Mouse (Mus musculus): ENCODE data around the gene Mtmr3. TPM values are rescaled to one million over a fixed set of nuclear protein-coding genes. Genes with fewer than 3 reads are reported as not detected.
A peak's percentile ranks its signal among the peaks of the same experiment; 100 is the strongest.

Mtmr3 gene
- polyA plus RNA-seq, 1 experiment from 2014 or later, result 32.2 TPM

DNA sequence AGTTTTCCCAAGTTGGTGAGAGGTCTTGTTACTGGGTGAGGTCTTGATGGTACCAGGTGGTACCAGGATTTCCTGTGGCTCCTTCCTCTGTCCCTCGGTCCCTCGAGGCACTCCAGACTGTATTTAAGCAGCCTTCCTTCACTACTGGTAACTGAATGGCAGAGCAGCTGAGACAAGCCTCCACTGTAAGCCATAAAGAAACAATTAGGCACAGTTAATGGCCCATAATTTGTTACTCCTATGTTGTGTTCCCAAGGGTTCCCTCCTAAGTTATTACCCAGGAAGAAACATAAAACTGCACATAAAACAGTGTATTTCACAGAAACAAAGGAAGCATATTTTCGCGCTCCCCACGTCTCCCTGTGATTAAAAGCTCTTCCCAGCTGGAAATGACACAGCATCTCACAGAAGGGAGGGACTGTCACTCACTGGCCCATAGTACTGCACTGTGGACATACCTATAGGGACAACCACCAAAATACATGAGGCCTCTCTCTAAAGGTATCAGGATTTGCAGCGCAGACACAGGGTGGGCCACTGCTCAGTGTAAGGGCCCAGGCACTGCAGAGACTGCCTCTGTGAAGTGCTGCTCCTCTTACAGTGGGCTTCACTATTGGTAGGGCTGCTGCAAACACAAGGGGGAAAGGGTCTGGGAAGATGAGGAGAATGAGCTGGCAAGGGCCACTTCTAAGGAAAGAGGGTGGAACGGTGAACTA, 122.0 kb downstream of the Mtmr3 start:
- Histone ChIP-seq H3K4me1 (peaks cover 9% of the 10 kb centered on the region; the same call in 1 of the 2 replicates), H3K9me3 (replicated peaks) (no peaks in the 10 kb centered on the region), H3K27me3 (no peaks in the 10 kb centered on the region), H3K9ac (no peak overlapping the region), H3K27ac (peak overlapping the region; percentile 42; the same call in 1 of the 2 replicates), H3K36me3 (ENCODE audit: poor library complexity, severe bottlenecking) (peaks cover 5% of the 10 kb centered on the region; the same call in 1 of the 2 replicates), H3K4me3 (no peak overlapping the region), H3K4me2 (no peak overlapping the region)
- no peak for ATAC-seq
- 65% methylated on average over 7 of the region's 7 CpGs for WGBS

DNA sequence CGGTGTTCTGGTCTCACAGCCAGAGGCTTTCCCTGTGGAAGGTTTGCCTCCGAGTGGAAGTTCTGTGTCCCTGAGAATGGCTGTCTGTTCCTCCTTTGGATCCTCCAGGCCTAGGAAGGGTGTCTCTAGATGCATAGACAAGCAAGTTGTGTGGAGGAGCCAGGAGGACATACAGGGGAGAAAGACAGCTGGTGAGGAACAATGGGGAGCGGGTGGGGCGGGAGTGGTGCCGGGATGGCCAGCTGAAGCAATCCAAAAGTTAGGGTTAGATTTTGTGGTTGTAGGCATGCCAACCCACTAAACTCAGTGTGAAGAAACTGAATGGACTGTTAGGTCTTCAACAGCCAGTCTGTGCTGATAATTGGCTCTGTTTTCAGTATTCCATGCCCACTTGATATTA, 122.9 kb downstream of the Mtmr3 start:
- Histone ChIP-seq H3K4me2 (no peak overlapping the region), H3K36me3 (ENCODE audit: poor library complexity, severe bottlenecking) (peaks cover 5% of the 10 kb centered on the region; the same call in 1 of the 2 replicates), H3K4me1 (peaks cover 9% of the 10 kb centered on the region; the same call in 1 of the 2 replicates), H3K9ac (no peak overlapping the region), H3K4me3 (no peak overlapping the region), H3K27me3 (no peaks in the 10 kb centered on the region), H3K9me3 (replicated peaks) (no peaks in the 10 kb centered on the region), H3K27ac (no peak overlapping the region)
- ATAC-seq, result no peak
- WGBS, result 85% methylated on average over 5 of the region's 5 CpGs

DNA sequence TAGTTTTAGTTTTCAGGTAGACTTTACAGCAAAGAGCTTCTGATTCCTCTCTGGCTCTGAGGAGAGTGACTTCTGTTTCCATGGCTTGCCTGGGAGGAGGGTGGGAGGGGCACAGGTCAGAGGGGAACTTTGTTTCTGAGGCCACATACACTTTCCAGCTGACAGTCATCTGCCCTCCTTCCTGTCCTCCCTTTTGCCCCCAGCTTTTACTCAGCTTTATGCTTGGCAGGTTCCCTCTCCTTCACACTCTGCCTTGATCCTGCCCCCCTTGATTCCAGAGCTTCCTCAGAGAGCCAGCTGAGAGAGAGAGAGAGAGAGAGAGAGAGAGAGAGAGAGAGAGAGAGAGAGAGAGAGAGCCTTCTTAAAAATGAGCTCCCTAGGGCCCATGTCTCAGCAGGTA, 123.4 kb downstream of the Mtmr3 start:
- peaks cover 9% of the 10 kb centered on the region; the same call in 1 of the 2 replicates for H3K4me1 ChIP-seq
- H3K4me2 ChIP-seq, result no peak overlapping the region
- H3K4me3 ChIP-seq, result no peak overlapping the region
- no peaks in the 10 kb centered on the region for H3K27me3 ChIP-seq
- no peak overlapping the region for H3K9ac ChIP-seq
- ATAC-seq, result no peak
- H3K27ac ChIP-seq, result no peak overlapping the region
- H3K9me3 ChIP-seq (replicated peaks), result no peaks in the 10 kb centered on the region
- peaks cover 5% of the 10 kb centered on the region; the same call in 1 of the 2 replicates for H3K36me3 ChIP-seq (ENCODE audit: poor library complexity, severe bottlenecking)

- no peaks in the 10 kb centered on the region for H3K27me3 ChIP-seq
- no peak overlapping the region for H3K9ac ChIP-seq
- no peaks in the 10 kb centered on the region for H3K9me3 ChIP-seq (replicated peaks)
- WGBS, result 65% methylated on average over 5 of the region's 5 CpGs
- no peak overlapping the region for H3K4me3 ChIP-seq
- ATAC-seq, result no peak
- H3K4me2 ChIP-seq, result no peak overlapping the region
- H3K27ac ChIP-seq, result no peak overlapping the region
- H3K4me1 ChIP-seq, result peaks cover 9% of the 10 kb centered on the region; the same call in 1 of the 2 replicates
- H3K36me3 ChIP-seq (ENCODE audit: poor library complexity, severe bottlenecking), result no peaks in the 10 kb centered on the region
Observed at GRCm38 (mm10) chr11:4469091-4469490, 125.6 kb downstream of the Mtmr3 start.

DNA sequence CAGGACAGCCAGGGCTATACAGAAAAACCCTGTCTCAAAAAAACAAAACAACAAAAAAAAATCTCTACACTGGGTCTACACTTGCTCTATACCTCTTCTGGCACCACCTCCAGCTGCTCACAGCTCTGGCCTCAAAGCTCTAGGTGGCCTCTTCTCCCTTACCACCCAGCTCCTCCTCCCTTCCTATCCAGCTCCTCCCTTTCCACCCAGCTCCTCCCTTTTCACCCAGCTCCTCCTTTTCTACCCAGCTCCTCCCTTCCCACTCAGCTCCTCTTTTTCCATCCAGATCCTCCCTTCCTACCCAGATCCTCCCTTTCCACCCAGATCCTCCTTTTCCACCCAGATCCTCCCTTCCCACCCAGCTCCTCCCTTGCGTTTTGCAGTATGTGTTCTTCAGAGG, 127.2 kb downstream of the Mtmr3 start:
- no peak overlapping the region for H3K27ac ChIP-seq
- H3K4me1 ChIP-seq, result peaks cover 3% of the 10 kb centered on the region; the same call in 1 of the 2 replicates
- no peaks in the 10 kb centered on the region for H3K9me3 ChIP-seq (replicated peaks)
- no peak for ATAC-seq
- no peaks in the 10 kb centered on the region for H3K36me3 ChIP-seq (ENCODE audit: poor library complexity, severe bottlenecking)
- no peak overlapping the region for H3K4me2 ChIP-seq
- no peak overlapping the region for H3K4me3 ChIP-seq
- no peak overlapping the region for H3K9ac ChIP-seq
- no peaks in the 10 kb centered on the region for H3K27me3 ChIP-seq
- 83% methylated on average over 1 of the region's 1 CpGs for WGBS

- H3K27me3 ChIP-seq, result no peaks in the 10 kb centered on the region
- H3K9ac ChIP-seq, result no peak overlapping the region
- H3K4me3 ChIP-seq, result no peak overlapping the region
- WGBS, result 78% methylated on average over 4 of the region's 4 CpGs
- no peak overlapping the region for H3K27ac ChIP-seq
- H3K4me1 ChIP-seq, result no peaks in the 10 kb centered on the region
- H3K36me3 ChIP-seq (ENCODE audit: poor library complexity, severe bottlenecking), result no peaks in the 10 kb centered on the region
- H3K9me3 ChIP-seq (replicated peaks), result no peaks in the 10 kb centered on the region
- H3K4me2 ChIP-seq, result no peak overlapping the region
- no peak for ATAC-seq
Observed at GRCm38 (mm10) chr11:4466191-4466590, 128.5 kb downstream of the Mtmr3 start.

DNA sequence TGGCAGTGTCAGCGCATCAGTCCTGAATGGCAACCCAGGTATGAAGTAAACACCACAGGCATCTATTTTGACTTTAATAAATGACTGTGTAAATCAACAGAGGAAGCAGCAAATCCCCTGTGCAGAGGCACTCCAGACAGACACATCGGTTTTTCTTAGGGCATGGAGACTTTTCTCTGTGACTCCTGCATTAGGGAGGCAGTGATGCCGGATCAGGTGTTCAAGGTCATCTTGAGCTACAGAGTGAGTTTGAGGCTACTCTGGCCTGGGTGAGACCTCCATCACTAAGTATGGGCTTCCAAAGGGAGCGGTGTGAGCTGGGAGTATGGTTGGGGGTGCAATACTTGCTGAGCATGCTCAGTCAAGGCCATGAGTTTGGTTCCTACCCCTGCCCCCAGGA, 130.0 kb downstream of the Mtmr3 start:
- H3K27ac ChIP-seq, result no peak overlapping the region
- no peaks in the 10 kb centered on the region for H3K27me3 ChIP-seq
- no peaks in the 10 kb centered on the region for H3K4me1 ChIP-seq
- no peaks in the 10 kb centered on the region for H3K9me3 ChIP-seq (replicated peaks)
- 85% methylated on average over 4 of the region's 4 CpGs for WGBS
- no peak overlapping the region for H3K9ac ChIP-seq
- no peak overlapping the region for H3K4me3 ChIP-seq
- no peaks in the 10 kb centered on the region for H3K36me3 ChIP-seq (ENCODE audit: poor library complexity, severe bottlenecking)
- ATAC-seq, result no peak
- no peak overlapping the region for H3K4me2 ChIP-seq

- H3K4me1 ChIP-seq, result no peaks in the 10 kb centered on the region
- no peak overlapping the region for H3K9ac ChIP-seq
- H3K4me3 ChIP-seq, result no peak overlapping the region
- H3K27ac ChIP-seq, result no peak overlapping the region
- H3K9me3 ChIP-seq (replicated peaks), result no peaks in the 10 kb centered on the region
- ATAC-seq, result no peak
- H3K4me2 ChIP-seq, result no peak overlapping the region
- 89% methylated on average over 1 of the region's 1 CpGs for WGBS
- no peaks in the 10 kb centered on the region for H3K36me3 ChIP-seq (ENCODE audit: poor library complexity, severe bottlenecking)
- no peaks in the 10 kb centered on the region for H3K27me3 ChIP-seq
Observed at GRCm38 (mm10) chr11:4464186-4464585, 130.5 kb downstream of the Mtmr3 start.

GRCm38 (mm10) chr11:4462868-4463267, 131.8 kb downstream of the Mtmr3 start:
- WGBS, result 40% methylated on average over 2 of the region's 2 CpGs
- Histone ChIP-seq H3K36me3 (ENCODE audit: poor library complexity, severe bottlenecking) (no peaks in the 10 kb centered on the region), H3K27ac (no peak overlapping the region), H3K9me3 (replicated peaks) (no peaks in the 10 kb centered on the region), H3K4me1 (no peaks in the 10 kb centered on the region), H3K4me3 (no peak overlapping the region), H3K9ac (no peak overlapping the region), H3K4me2 (no peak overlapping the region), H3K27me3 (no peaks in the 10 kb centered on the region)
- no peak for ATAC-seq

DNA sequence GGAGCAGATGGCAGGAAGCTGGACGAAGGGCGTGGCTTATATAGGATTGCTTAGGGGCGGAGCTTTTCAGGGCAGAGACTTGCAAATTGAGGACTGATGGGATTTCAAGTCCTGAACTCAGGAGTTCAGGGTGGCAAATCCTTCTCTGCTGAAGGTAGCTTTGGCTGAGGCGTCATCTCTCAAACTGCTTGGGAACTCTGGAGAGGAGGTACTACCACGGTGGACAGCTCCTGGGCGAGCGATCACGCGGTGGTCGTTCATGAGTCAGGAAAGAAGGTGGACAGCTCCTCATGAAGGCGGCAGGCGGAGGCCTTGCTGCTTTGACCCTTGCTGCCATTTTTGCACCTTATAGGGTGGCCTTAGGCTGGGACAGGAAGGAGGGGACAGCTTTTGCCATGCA, 133.5 kb downstream of the Mtmr3 start:
- no peak overlapping the region for H3K27ac ChIP-seq
- no peaks in the 10 kb centered on the region for H3K9me3 ChIP-seq (replicated peaks)
- 47% methylated on average over 12 of the region's 12 CpGs for WGBS
- no peak overlapping the region for H3K4me2 ChIP-seq
- no peak overlapping the region for H3K9ac ChIP-seq
- no peak overlapping the region for H3K4me3 ChIP-seq
- ATAC-seq, result no peak
- no peaks in the 10 kb centered on the region for H3K27me3 ChIP-seq
- H3K36me3 ChIP-seq (ENCODE audit: poor library complexity, severe bottlenecking), result no peaks in the 10 kb centered on the region
- no peaks in the 10 kb centered on the region for H3K4me1 ChIP-seq

- H3K4me3 ChIP-seq, result no peak overlapping the region
- no peaks in the 10 kb centered on the region for H3K27me3 ChIP-seq
- H3K9me3 ChIP-seq (replicated peaks), result no peaks in the 10 kb centered on the region
- H3K27ac ChIP-seq, result no peak overlapping the region
- no peaks in the 10 kb centered on the region for H3K36me3 ChIP-seq (ENCODE audit: poor library complexity, severe bottlenecking)
- 78% methylated on average over 5 of the region's 5 CpGs for WGBS
- no peak overlapping the region for H3K9ac ChIP-seq
- H3K4me2 ChIP-seq, result no peak overlapping the region
- ATAC-seq, result no peak
- no peaks in the 10 kb centered on the region for H3K4me1 ChIP-seq
Observed at GRCm38 (mm10) chr11:4460615-4461014, 134.0 kb downstream of the Mtmr3 start.

- Histone ChIP-seq H3K4me1 (no peaks in the 10 kb centered on the region), H3K4me3 (no peak overlapping the region), H3K4me2 (no peak overlapping the region), H3K36me3 (ENCODE audit: poor library complexity, severe bottlenecking) (no peaks in the 10 kb centered on the region), H3K27me3 (no peaks in the 10 kb centered on the region), H3K9ac (no peak overlapping the region), H3K27ac (no peak overlapping the region), H3K9me3 (replicated peaks) (no peaks in the 10 kb centered on the region)
- WGBS, result 72% methylated on average over 8 of the region's 8 CpGs
- ATAC-seq, result no peak
Observed at GRCm38 (mm10) chr11:4454895-4455535, 139.6 kb downstream of the Mtmr3 start.
